9 mouse cellular contexts compared by ENCODE assay signal in the genomic region with DNA sequence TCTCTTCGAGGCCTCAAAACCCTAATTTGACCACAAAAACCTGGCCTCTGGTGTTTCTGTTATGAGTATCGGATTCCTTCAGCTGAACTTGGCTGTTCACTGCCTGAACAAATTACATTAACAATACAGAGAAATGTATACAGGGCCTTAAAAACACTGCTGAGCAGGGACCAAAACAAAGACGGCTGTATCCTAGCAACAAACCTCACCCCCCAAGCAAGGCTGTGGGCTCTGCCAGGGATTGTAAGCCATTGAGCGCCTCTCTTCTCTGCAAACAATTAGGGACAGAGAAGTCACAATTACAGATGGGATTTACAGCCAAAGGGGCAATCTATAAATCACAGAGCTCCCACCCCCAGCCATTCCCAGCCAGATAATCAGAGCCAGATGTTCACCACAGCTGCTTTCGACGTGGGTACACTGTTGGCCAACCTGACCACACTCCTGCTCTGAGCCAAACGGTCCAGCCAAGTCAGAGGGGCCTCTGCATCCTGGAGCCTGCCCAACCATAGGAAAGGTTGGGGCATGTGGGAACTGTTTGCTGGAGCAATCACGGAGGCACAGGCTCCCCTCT.
DNase-seq lines count a peak whose midpoint lies in the region; ATAC-seq lines count a peak whose summit lies in the region.
"Had no signal": no experiment of that assay in that cellular context is flagged by ENCODE, and none has a peak within 500 bp of the region (broad histone marks: within the 10 kb centered on the region; RNA-seq: fewer than 3 reads in every experiment).

No protein-coding gene starts in this region.

- 0 out of 2 replicates have a peak, but pooled peaks cover under 1% of the 10 kb centered on the region for H3K36me3 ChIP-seq in hindbrain, embryonic 10.5 days
- peaks cover 5% of the 10 kb centered on the region; the same call in 1 of the 2 replicates for H3K36me3 ChIP-seq in limb, embryonic 12.5 days
- H3K36me3 ChIP-seq: liver, embryonic 13.5 days had no signal

- H3K27me3 ChIP-seq in hindbrain, embryonic 10.5 days (ENCODE audit: insufficient read depth, poor library complexity, severe bottlenecking): no peaks in the 10 kb centered on the region
- H3K27me3 ChIP-seq in limb, embryonic 12.5 days: no peaks in the 10 kb centered on the region
- H3K27me3 ChIP-seq: liver, embryonic 13.5 days had no signal

- no peaks in the 10 kb centered on the region for H3K9me3 ChIP-seq in hindbrain, embryonic 10.5 days
- no peaks in the 10 kb centered on the region for H3K9me3 ChIP-seq in limb, embryonic 12.5 days
- H3K9me3 ChIP-seq: liver, embryonic 13.5 days had no signal

- peaks cover 60% of the 10 kb centered on the region for H3K4me1 ChIP-seq in hindbrain, embryonic 10.5 days (replicated peaks)
- peaks cover 82% of the 10 kb centered on the region for H3K4me1 ChIP-seq in limb, embryonic 12.5 days (replicated peaks)

- H3K4me2 ChIP-seq in limb, embryonic 12.5 days: peak overlapping the region; percentile 28
- H3K4me2 ChIP-seq: liver, embryonic 13.5 days had no signal

- H3K27ac ChIP-seq in hindbrain, embryonic 10.5 days: peak overlapping the region; percentile 82
- H3K27ac ChIP-seq in limb, embryonic 12.5 days: peak overlapping the region; percentile 96
- H3K27ac ChIP-seq: liver, embryonic 13.5 days had no signal

- peak; percentile 94 for ATAC-seq in limb, embryonic 12.5 days (ENCODE audit: insufficient number of reproducible peaks, insufficient read depth, low FRiP score, low TSS enrichment, low read depth)

- peak overlapping the region; percentile 23 for H3K4me3 ChIP-seq in hindbrain, embryonic 10.5 days
- no peak overlapping the region for H3K4me3 ChIP-seq in limb, embryonic 12.5 days (replicated peaks)
- H3K4me3 ChIP-seq: liver, embryonic 13.5 days had no signal

- DNase-seq in 3T3-L1 (ENCODE audit: low read depth, low spot score) (peak; percentile 98), adipocyte (ENCODE audit: low spot score) (peak; percentile 95)
- peak; percentile 72 for DNase-seq in hindbrain, embryonic 10.5 days (ENCODE audit: low spot score)
- peak; percentile 31 for DNase-seq in right cerebral cortex, postnatal 4 days
- DNase-seq in adrenal gland, postnatal 25 days: no peak
- no peak for DNase-seq in urinary bladder, postnatal 36 days (ENCODE audit: low spot score in 2 of 2)
- DNase-seq in adrenal gland, postnatal 4 days (ENCODE audit: low spot score in 2 of 2): no peak
- DNase-seq: liver, embryonic 13.5 days had no signal

- 12% methylated on average over 8 of the region's 8 CpGs for WGBS in hindbrain, embryonic 10.5 days
- 5% methylated on average over 8 of the region's 8 CpGs for WGBS in limb, embryonic 12.5 days

- H3K9ac ChIP-seq in limb, embryonic 12.5 days (replicated peaks): no peak overlapping the region
- H3K9ac ChIP-seq: liver, embryonic 13.5 days had no signal

Comparison
In these comparisons a context has a peak if more than half of its experiments do, and no peak if none do; other contexts are left out.
1. DNase-seq: peak in 3T3-L1 (single experiment), adipocyte (single experiment), hindbrain, embryonic 10.5 days (single experiment) and right cerebral cortex, postnatal 4 days (single experiment); none in adrenal gland, postnatal 25 days (single experiment), urinary bladder, postnatal 36 days (0 of 2) and adrenal gland, postnatal 4 days (0 of 2).